Mouse (Mus musculus) heart, adult 2 months (tissue): Measurements from ENCODE around the gene Ppp1r35. TPM values are rescaled to one million over a fixed set of nuclear protein-coding genes. Genes with fewer than 3 reads are reported as not detected.
A peak's percentile ranks its signal among the peaks of the same experiment; 100 is the strongest.

Experiments used
- DNase-seq, 2 experiments: peaks; one replicate each; pipeline ENCODE4 v3.0.0; 2021
- H3K27ac ChIP-seq: fragments of 200-600 bp; 2 replicates; pipeline ENCODE4 v1.8.1; 2022
- H3K27me3 ChIP-seq: fragments of 200-500 bp; 2 replicates; pipeline ENCODE4 v1.6.1; 2012; ENCODE audit warnings: mild to moderate bottlenecking, low read length, inconsistent platforms, mixed read lengths; ENCODE audit not compliant: control insufficient read depth, insufficient read depth
- H3K36me3 ChIP-seq: fragments of 200-500 bp; 2 replicates; pipeline ENCODE4 v1.6.1; 2012; ENCODE audit warnings: low read length, inconsistent platforms; ENCODE audit not compliant: control insufficient read depth, insufficient read depth
- H3K4me1 ChIP-seq: fragments of 200-500 bp; 2 replicates; pipeline ENCODE4 v1.6.1; 2011; ENCODE audit warnings: low read length; ENCODE audit not compliant: control insufficient read depth, insufficient read depth
- H3K4me3 ChIP-seq: fragments of 200-600 bp; 2 replicates; pipeline ENCODE4 v1.8.1; 2022
- H3K79me2 ChIP-seq: fragments of 200-500 bp; replicated peaks from 2 replicates; pipeline ENCODE4 v1.6.1; 2012; ENCODE audit warnings: mild to moderate bottlenecking, inconsistent platforms, low read length, moderate library complexity, mixed read lengths; ENCODE audit not compliant: control insufficient read depth, insufficient read depth
- H3K9ac ChIP-seq: fragments of 200-500 bp; 2 replicates; pipeline ENCODE4 v1.6.1; 2012; ENCODE audit warnings: low read depth, mild to moderate bottlenecking, control low read depth, inconsistent platforms, low read length, mixed read lengths
- CTCF ChIP-seq: fragments of 200-600 bp; IDR thresholded peaks from 2 replicates; pipeline ENCODE4 v1.8.1; 2022; ENCODE audit warnings: antibody characterized with exemption, mild to moderate bottlenecking, moderate library complexity
- EP300 ChIP-seq: fragments of 200-500 bp; IDR thresholded peaks from 2 replicates; pipeline ENCODE4 v1.6.1; 2011; ENCODE audit warnings: low read depth, low read length, control low read depth; ENCODE audit not compliant: insufficient read depth
- POLR2A ChIP-seq: fragments of 200-500 bp; IDR thresholded peaks from 2 replicates; pipeline ENCODE4 v1.6.1; 2011; ENCODE audit warnings: mild to moderate bottlenecking, low read depth, low read length, control low read depth; ENCODE audit not compliant: insufficient read depth
- WGBS: fragments of 180-500 bp; shearing (Covaris S2); methylation state at CpG from one replicate; pipeline ENCODE4 v1.1.7; 2018; 5-methylcytosine and 5-hydroxymethylcytosine counted together
- intact Hi-C: fragments of 180-260 bp; cut with DNase I; formaldehyde crosslinking; loops from one replicate; pipeline ENCODE4 v1.15.1; 2025
- polyA plus RNA-seq: library from polyadenylated mRNA; depleted of rRNA; stranded (reverse); fragments of >200 nt; gene quantifications from 2 replicates; pipeline ENCODE4 v1.2.3, GENCODE M21; 2012
- total RNA-seq, 2 experiments: library from RNA; stranded (reverse); gene quantifications; 2 replicates each; pipeline ENCODE4 v1.2.3; 2021

Ppp1r35 gene
- total and polyA plus RNA-seq, 3 experiments, result 7.4 to 12.0 (median 10.8) TPM

- peak within 1 kb of the TSS; percentile 59 for H3K4me3 ChIP-seq
- peaks cover 6% of the 10 kb centered on the region for H3K4me1 ChIP-seq
- WGBS, result 3% methylated on average over 28 of the region's 28 CpGs
- H3K27me3 ChIP-seq, result no peaks in the 10 kb centered on the region
- H3K36me3 ChIP-seq, result peaks cover 2% of the 10 kb centered on the region; the same call in 1 of the 2 replicates
- peak; percentile 93 to 97 for DNase-seq
- H3K27ac ChIP-seq, result peak within 1 kb of the TSS; percentile 99
- TF ChIP-seq CTCF (no peak), POLR2A (peak; percentile 98), EP300 (peak; percentile 94)
- intact Hi-C loops, result loop anchor here (5.0 kb wide), 2 partner anchors 213 to 233 kb away; partner anchors contain the start of genes Epo and Gnb2
- H3K79me2 ChIP-seq, result no peaks in the 10 kb centered on the region
- peak within 1 kb of the TSS; percentile 87 for H3K9ac ChIP-seq
Measured at GRCm38 (mm10) chr5:137745214-137746171, 33.2 kb upstream of the Ppp1r35 start, which contains the start of gene Tsc22d4. Tsc22d4 (plus strand) TSS chr5:137745730.

GRCm38 (mm10) chr5:137746282-137746850, 32.3 kb upstream of the Ppp1r35 start:
- Histone ChIP-seq H3K79me2 (no peaks in the 10 kb centered on the region), H3K9ac (peak overlapping the region; percentile 87), H3K4me3 (peak overlapping the region; percentile 59), H3K27me3 (no peaks in the 10 kb centered on the region), H3K4me1 (peaks cover 6% of the 10 kb centered on the region), H3K36me3 (peaks cover 2% of the 10 kb centered on the region; the same call in 1 of the 2 replicates), H3K27ac (peak overlapping the region; percentile 99)
- DNase-seq, result peak; percentile 81 to 85
- 0% methylated on average over 20 of the region's 20 CpGs for WGBS
- peak; percentile 32; the same call in 1 of the 2 replicates for TF ChIP-seq POLR2A
- TF ChIP-seq EP300, result 0 out of 2 replicates have a peak, but pooled peaks have one; percentile 6
- no peak for TF ChIP-seq CTCF
- intact Hi-C loops, result loop anchor here (5.0 kb wide), 2 partner anchors 214 to 234 kb away; partner anchors contain the start of genes Epo and Gnb2

- Histone ChIP-seq H3K4me1 (peaks cover 6% of the 10 kb centered on the region), H3K27ac (peak overlapping the region; percentile 99), H3K36me3 (peaks cover 5% of the 10 kb centered on the region; the same call in 1 of the 2 replicates), H3K9ac (peak overlapping the region; percentile 87), H3K27me3 (no peaks in the 10 kb centered on the region), H3K79me2 (no peaks in the 10 kb centered on the region), H3K4me3 (peak overlapping the region; percentile 59)
- DNase-seq, result peak; percentile 55 to 67
- WGBS, result 2% methylated on average over 16 of the region's 16 CpGs
- no peak for TF ChIP-seq EP300
- no peak for TF ChIP-seq CTCF
- no peak for TF ChIP-seq POLR2A
- intact Hi-C loops, result loop anchor here (5.0 kb wide), 2 partner anchors 215 to 235 kb away; partner anchors contain the start of genes Epo and Gnb2
Measured at GRCm38 (mm10) chr5:137746851-137747325, 31.8 kb upstream of the Ppp1r35 start.

- peak overlapping the region; percentile 99 for H3K27ac ChIP-seq
- WGBS, result 2% methylated on average over 26 of the region's 26 CpGs
- peak overlapping the region; percentile 59 for H3K4me3 ChIP-seq
- no peaks in the 10 kb centered on the region for H3K79me2 ChIP-seq
- H3K9ac ChIP-seq, result peak overlapping the region; percentile 87
- TF ChIP-seq POLR2A (no peak), EP300 (no peak), CTCF (peak; percentile 29)
- peaks cover 8% of the 10 kb centered on the region for H3K4me1 ChIP-seq
- peaks cover 10% of the 10 kb centered on the region; the same call in 1 of the 2 replicates for H3K36me3 ChIP-seq
- peak; percentile 74 to 82 for DNase-seq
- H3K27me3 ChIP-seq, result no peaks in the 10 kb centered on the region
- intact Hi-C loops, result loop anchor here (5.0 kb wide), 2 partner anchors 215 to 235 kb away; partner anchors contain the start of genes Epo and Gnb2
Measured at GRCm38 (mm10) chr5:137747326-137747961, 31.2 kb upstream of the Ppp1r35 start.

GRCm38 (mm10) chr5:137748130-137748770, 30.4 kb upstream of the Ppp1r35 start:
- Histone ChIP-seq H3K27me3 (no peaks in the 10 kb centered on the region), H3K4me1 (peaks cover 10% of the 10 kb centered on the region), H3K79me2 (no peaks in the 10 kb centered on the region), H3K27ac (peak overlapping the region; percentile 99), H3K9ac (peak overlapping the region; percentile 56), H3K36me3 (peaks cover 13% of the 10 kb centered on the region; the same call in 1 of the 2 replicates), H3K4me3 (peak overlapping the region; percentile 44)
- intact Hi-C loops, result loop anchor here (5.0 kb wide), 2 partner anchors 216 to 236 kb away; partner anchors contain the start of genes Epo and Gnb2
- WGBS, result 10% methylated on average over 5 of the region's 5 CpGs
- TF ChIP-seq POLR2A (no peak), EP300 (0 out of 2 replicates have a peak, but pooled peaks have one; percentile 27), CTCF (no peak)
- DNase-seq, result peak; percentile 53 to 67
